Mouse (Mus musculus) heart, adult 2 months (tissue): Measurements from ENCODE around the gene Hspa1l. TPM values are rescaled to one million over a fixed set of nuclear protein-coding genes. Genes with fewer than 3 reads are reported as not detected.
"Not testable (repeated sequence)": the region's sequence is repeated elsewhere in the genome, so short reads cannot be mapped to it uniquely, and the experiment has no call there.

Source experiments
- DNase-seq, 2 experiments: peaks; one replicate each; pipeline ENCODE4 v3.0.0; 2021
- H3K27ac ChIP-seq: fragments of 200-600 bp; 2 replicates; pipeline ENCODE4 v1.8.1; 2022
- H3K27me3 ChIP-seq: fragments of 200-500 bp; 2 replicates; pipeline ENCODE4 v1.6.1; 2012; ENCODE audit warnings: mild to moderate bottlenecking, low read length, inconsistent platforms, mixed read lengths; ENCODE audit not compliant: control insufficient read depth, insufficient read depth
- H3K36me3 ChIP-seq: fragments of 200-500 bp; 2 replicates; pipeline ENCODE4 v1.6.1; 2012; ENCODE audit warnings: low read length, inconsistent platforms; ENCODE audit not compliant: control insufficient read depth, insufficient read depth
- H3K4me1 ChIP-seq: fragments of 200-500 bp; 2 replicates; pipeline ENCODE4 v1.6.1; 2011; ENCODE audit warnings: low read length; ENCODE audit not compliant: control insufficient read depth, insufficient read depth
- H3K4me3 ChIP-seq: fragments of 200-600 bp; 2 replicates; pipeline ENCODE4 v1.8.1; 2022
- H3K79me2 ChIP-seq: fragments of 200-500 bp; replicated peaks from 2 replicates; pipeline ENCODE4 v1.6.1; 2012; ENCODE audit warnings: mild to moderate bottlenecking, inconsistent platforms, low read length, moderate library complexity, mixed read lengths; ENCODE audit not compliant: control insufficient read depth, insufficient read depth
- H3K9ac ChIP-seq: fragments of 200-500 bp; 2 replicates; pipeline ENCODE4 v1.6.1; 2012; ENCODE audit warnings: low read depth, mild to moderate bottlenecking, control low read depth, inconsistent platforms, low read length, mixed read lengths
- CTCF ChIP-seq: fragments of 200-600 bp; IDR thresholded peaks from 2 replicates; pipeline ENCODE4 v1.8.1; 2022; ENCODE audit warnings: antibody characterized with exemption, mild to moderate bottlenecking, moderate library complexity
- EP300 ChIP-seq: fragments of 200-500 bp; IDR thresholded peaks from 2 replicates; pipeline ENCODE4 v1.6.1; 2011; ENCODE audit warnings: low read depth, low read length, control low read depth; ENCODE audit not compliant: insufficient read depth
- POLR2A ChIP-seq: fragments of 200-500 bp; IDR thresholded peaks from 2 replicates; pipeline ENCODE4 v1.6.1; 2011; ENCODE audit warnings: mild to moderate bottlenecking, low read depth, low read length, control low read depth; ENCODE audit not compliant: insufficient read depth
- WGBS: fragments of 180-500 bp; shearing (Covaris S2); methylation state at CpG from one replicate; pipeline ENCODE4 v1.1.7; 2018; 5-methylcytosine and 5-hydroxymethylcytosine counted together
- intact Hi-C: fragments of 180-260 bp; cut with DNase I; formaldehyde crosslinking; loops from one replicate; pipeline ENCODE4 v1.15.1; 2025
- polyA plus RNA-seq: library from polyadenylated mRNA; depleted of rRNA; stranded (reverse); fragments of >200 nt; gene quantifications from 2 replicates; pipeline ENCODE4 v1.2.3, GENCODE M21; 2012
- total RNA-seq, 2 experiments: library from RNA; stranded (reverse); gene quantifications; 2 replicates each; pipeline ENCODE4 v1.2.3; 2021

Gene Hspa1l
- total and polyA plus RNA-seq, 3 experiments: 3.6 to 10.9 (median 8.3) TPM

DNA sequence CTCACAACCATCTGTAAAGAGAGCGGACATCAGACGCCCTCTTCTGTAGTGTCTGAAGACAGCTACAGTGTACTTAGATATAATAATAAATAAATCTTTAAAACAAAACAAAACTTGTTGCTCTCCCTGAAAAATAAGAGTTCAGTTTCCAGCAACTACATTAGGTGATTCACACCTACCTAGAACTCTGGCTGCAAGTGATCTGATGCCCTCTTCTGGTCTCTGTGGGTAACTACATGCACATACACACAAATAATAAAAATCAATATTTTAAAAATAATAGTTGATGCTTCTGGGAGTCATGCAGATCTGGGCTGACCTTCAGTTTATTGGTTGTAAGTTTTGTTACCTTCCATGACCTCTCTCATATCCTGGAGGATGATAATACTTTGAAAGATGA, 11.7 kb downstream of the Hspa1l start:
- TF ChIP-seq EP300: no peak
- TF ChIP-seq CTCF: peak; percentile 93
- H3K79me2 ChIP-seq: peaks cover 2% of the 10 kb centered on the region; the same call in 1 of the 2 replicates
- 75% methylated on average over 2 of the region's 2 CpGs for WGBS
- peaks cover 4% of the 10 kb centered on the region for H3K4me1 ChIP-seq
- H3K27ac ChIP-seq: no peak overlapping the region
- H3K27me3 ChIP-seq: no peaks in the 10 kb centered on the region
- intact Hi-C loops: loop anchor here (1.0 to 5.0 kb wide), 2 partner anchors 128 to 147 kb away; partner anchors contain the start of genes Dxo and Stk19
- no peak overlapping the region for H3K4me3 ChIP-seq
- no peak for DNase-seq
- H3K36me3 ChIP-seq: no peaks in the 10 kb centered on the region; the same call in 1 of the 2 replicates
- H3K9ac ChIP-seq: no peak overlapping the region

- no peak overlapping the region for H3K27ac ChIP-seq
- intact Hi-C loops: no loop called here
- no peak overlapping the region for H3K4me3 ChIP-seq
- no peak for DNase-seq
- no peaks in the 10 kb centered on the region for H3K36me3 ChIP-seq
- H3K9ac ChIP-seq: no peak overlapping the region
- H3K4me1 ChIP-seq: no peaks in the 10 kb centered on the region; the same call in none of the 2 replicates
- no peaks in the 10 kb centered on the region for H3K27me3 ChIP-seq
- no peak for TF ChIP-seq EP300
- TF ChIP-seq CTCF: no peak
- no peak for TF ChIP-seq POLR2A
- no peaks in the 10 kb centered on the region for H3K79me2 ChIP-seq
Measured at GRCm38 (mm10) chr17:34994751-34995150, 22.2 kb downstream of the Hspa1l start.

DNA sequence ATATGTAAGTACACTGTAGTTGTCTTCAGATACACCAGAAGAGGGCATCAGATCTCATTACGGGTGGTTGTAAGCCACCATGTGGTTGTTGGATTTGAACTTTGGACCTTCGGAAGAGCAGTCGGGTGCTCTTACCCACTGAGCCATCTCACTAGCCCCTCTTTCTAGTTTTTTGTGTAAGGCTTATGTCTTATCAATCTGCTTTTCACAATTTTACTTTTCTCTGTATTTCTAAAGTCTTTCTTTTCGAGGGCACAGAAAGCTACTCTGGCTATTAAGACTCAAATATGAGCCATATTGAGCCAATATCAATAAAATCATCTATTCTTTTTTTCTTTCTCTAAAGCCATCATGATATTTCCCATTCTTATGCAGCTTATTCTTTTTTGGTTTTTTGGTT, 22.7 kb downstream of the Hspa1l start:
- H3K9ac ChIP-seq: not testable (repeated sequence)

DNA sequence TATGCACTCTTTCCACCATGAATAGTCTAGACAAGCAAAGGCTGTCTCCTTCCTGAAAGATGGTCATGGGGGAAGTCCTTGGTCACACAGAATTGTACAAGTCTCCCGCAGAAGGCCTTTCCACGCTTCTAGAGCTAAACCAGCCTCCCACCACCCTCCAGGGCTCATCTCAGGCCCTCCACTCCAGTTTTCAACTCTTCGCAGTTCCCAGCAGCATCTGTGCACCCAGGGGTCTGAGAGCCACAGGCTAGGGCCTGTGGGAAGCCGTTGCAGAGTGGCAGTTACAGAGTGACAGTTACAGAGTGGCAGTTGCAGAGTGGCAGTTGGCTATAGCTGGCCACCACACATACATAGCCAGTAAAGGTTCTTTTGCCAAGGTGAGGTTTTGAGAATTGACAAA, 23.4 kb downstream of the Hspa1l start:
- intact Hi-C loops, H3K9ac ChIP-seq, DNase-seq, H3K27me3 ChIP-seq, H3K27ac ChIP-seq, H3K4me3 ChIP-seq, H3K79me2 ChIP-seq, H3K4me1 ChIP-seq, H3K36me3 ChIP-seq: not testable (repeated sequence)
- 97% methylated on average over 4 of the region's 4 CpGs for WGBS

More for the DNA sequence above, 22.7 kb downstream of the Hspa1l start:
- H3K27ac ChIP-seq, H3K4me1 ChIP-seq, DNase-seq, H3K4me3 ChIP-seq, H3K79me2 ChIP-seq, intact Hi-C loops, H3K27me3 ChIP-seq, H3K36me3 ChIP-seq: not testable (repeated sequence)
- 82% methylated on average over 4 of the region's 4 CpGs for WGBS
- TF ChIP-seq CTCF: peak; percentile 9; the same call in 1 of the 2 replicates

GRCm38 (mm10) chr17:34996411-34997141, 24.1 kb downstream of the Hspa1l start:
- Histone ChIP-seq H3K4me1 (peaks cover 2% of the 10 kb centered on the region), H3K79me2 (no peaks in the 10 kb centered on the region), H3K27ac (no peak overlapping the region), H3K27me3 (no peaks in the 10 kb centered on the region), H3K4me3 (no peak overlapping the region), H3K36me3 (no peaks in the 10 kb centered on the region), H3K9ac (no peak overlapping the region)
- DNase-seq: no peak
- TF ChIP-seq POLR2A (no peak), EP300 (no peak), CTCF (no peak)
- 80% methylated on average over 14 of the region's 14 CpGs for WGBS
- intact Hi-C loops: no loop called here

GRCm38 (mm10) chr17:34997142-34997483, 24.6 kb downstream of the Hspa1l start:
- TF ChIP-seq EP300 (no peak), CTCF (no peak), POLR2A (no peak)
- Histone ChIP-seq H3K4me1 (peaks cover 4% of the 10 kb centered on the region), H3K36me3 (no peaks in the 10 kb centered on the region), H3K27me3 (no peaks in the 10 kb centered on the region), H3K4me3 (no peak overlapping the region), H3K27ac (no peak overlapping the region), H3K79me2 (no peaks in the 10 kb centered on the region), H3K9ac (no peak overlapping the region)
- 83% methylated on average over 5 of the region's 5 CpGs for WGBS
- intact Hi-C loops: no loop called here
- DNase-seq: no peak
